Mouse (Mus musculus) retina, postnatal 7 days (tissue): ENCODE measurements around the gene Ctcf.
"Not testable (repeated sequence)": the region's sequence is repeated elsewhere in the genome, so short reads cannot be mapped to it uniquely, and the experiment has no call there.

Source experiments
- DNase-seq: peaks from one replicate; pipeline ENCODE4 v3.0.0-alpha.2; 2012; ENCODE audit warnings: low read depth, low spot score

Ctcf gene

DNA sequence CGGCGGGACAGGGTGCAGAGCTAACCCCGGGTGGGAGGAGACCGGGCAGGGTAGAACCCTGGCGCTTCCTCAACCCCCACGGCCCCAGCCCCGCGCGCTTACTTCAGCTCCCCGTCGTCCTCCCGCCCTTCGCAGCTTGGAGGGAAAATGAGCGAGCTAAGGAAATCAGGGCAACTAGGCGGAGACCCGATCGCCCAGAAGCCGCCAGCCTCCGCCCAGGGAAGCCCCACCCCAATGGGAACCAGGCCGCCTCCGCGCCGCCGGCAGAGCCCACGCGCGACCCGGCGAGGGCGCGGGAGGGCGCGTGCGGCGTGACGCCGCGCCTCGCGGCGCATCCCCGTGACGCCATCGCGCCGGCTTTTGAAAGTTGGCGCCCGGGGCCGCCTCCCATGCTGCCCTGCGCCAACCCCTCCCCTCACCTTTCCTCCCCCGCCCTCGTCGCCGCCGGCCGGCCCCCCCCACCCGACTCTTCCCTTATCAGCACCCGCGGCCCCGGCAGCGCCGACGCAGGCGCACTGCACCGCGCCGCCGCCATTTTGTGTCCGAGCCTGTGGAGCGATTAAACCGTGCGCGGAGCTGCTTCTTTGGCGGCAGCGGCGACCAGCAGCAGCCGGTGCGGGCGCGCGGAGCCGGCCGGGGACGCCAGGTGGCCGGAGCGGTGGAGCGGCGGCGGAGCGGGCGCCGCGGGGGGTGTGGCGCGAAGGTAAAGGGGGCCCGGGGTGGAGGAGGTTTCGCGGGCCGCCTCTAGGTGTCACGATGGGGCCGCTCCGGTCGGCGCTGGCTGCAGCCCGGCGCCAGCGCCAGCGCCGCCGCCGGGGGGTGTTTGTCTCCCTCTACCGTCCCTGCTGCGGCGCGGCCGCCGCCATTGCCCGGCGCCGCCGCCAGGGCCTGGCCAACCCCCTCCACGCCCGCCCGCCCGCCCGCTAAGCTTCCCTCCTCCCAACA, at the start of gene Ctcf:
Gene Ctcf (plus strand): TSS at position 551 of the 945 bp plus-strand sequence.
- DNase-seq = peak; percentile 92

DNA sequence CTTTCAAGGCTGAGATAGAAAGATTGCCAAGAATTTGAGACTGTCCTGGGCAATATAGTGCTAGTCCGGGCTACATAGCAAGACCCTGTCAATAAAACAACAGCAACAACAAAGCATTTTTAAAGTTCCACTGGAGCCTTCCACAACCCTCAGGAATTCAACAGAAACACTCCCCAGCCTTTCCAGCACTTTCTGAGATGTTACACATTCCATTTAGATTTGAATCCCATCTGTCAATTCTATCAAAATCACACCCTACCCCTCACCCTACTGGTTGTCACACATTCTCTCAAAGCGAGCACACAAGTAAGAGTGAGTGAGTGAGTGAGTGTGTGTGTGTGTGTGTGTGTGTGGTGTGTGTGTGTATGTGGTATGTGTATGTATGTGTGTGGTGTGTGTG, 43.9 kb upstream of the Ctcf start:
- no peak for DNase-seq

DNA sequence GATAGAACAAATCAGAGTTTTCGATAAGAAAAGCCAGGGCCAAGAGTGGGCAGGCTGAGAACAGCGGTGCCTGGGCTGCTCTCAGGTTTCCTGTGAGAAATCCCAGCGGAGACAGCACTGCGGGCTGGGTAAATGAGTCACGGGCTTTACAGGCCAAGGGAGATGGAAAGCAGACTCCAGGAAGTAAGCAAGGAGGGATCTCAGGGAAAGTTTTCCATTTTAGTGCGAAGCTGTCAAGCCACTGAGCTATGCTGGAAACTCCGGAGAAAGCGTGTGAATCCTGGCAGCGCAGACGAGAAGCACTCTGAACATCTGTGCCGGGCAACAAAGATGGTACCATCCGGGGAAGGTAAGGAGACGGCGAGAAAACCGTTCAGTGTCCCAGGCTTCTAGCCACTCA, 42.5 kb upstream of the Ctcf start:
- DNase-seq = no peak

DNA sequence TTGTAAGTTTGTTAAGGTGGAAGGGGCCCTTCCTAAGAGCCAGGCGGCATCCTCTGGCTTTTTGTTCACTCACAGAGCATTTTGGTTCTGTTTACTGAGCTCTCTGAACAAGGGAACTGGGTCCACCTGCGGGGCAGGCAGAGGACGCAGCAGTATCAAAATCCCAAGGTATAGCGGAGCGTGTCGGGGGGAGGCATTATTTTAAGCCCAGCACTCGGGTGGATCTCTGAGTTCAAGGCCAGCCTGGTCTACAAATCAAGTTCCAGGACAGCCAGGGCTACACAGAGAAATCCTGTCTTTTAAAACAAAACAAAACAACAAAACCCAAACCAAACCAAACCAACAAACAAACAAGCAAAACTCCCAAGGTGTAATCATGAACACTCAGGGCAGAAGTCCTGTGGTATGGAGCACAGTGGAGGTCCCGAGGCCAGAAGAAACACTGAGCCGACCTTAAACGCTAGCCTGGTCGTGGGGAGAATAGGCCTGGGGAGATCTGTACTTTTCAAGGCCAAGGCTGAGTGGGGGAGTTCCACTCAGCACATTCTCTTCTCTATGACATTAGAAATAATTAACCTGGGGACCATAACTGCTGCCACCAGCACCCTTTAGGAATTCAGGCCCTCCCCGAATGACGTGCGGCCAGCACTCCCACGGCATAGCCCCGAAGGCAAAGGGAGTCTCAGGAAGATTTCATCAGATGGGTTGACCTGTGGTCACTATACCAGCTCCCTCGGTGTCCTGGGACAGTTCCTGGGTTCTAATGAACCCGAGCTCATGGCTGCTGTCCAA, 41.7 kb upstream of the Ctcf start:
- no peak for DNase-seq

DNA sequence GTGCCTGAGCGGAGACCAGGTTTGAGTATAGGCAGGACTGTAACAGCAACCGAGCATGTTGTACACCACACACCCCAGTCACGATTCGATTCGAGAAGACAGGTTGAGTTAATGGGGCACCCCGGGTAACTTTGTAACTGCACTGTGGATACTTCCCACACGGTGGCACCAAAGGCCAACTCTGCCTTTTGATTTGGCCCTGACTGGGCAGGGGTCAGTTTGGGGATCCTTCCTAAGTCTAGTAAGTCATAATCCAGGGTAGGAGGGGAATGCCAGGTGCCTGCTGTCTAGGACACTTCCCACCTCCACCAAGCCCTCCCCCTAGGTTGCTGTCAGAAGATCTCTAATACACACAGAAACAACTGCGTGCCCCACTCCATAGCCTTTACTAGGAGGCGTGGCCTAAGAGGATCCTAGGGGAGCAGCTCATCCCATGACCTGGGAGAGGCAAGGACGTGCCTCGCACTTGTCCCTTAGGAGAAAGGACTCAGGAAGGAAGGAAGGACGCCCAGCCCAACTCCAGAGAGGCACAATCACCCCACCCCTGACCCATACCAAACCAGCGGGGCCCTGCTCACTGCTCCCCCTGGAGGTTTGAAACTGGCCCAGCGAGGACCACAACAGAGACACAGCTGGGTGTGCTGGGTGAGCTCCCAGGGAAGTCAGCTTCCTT, 39.9 kb upstream of the Ctcf start:
- DNase-seq = no peak

DNA sequence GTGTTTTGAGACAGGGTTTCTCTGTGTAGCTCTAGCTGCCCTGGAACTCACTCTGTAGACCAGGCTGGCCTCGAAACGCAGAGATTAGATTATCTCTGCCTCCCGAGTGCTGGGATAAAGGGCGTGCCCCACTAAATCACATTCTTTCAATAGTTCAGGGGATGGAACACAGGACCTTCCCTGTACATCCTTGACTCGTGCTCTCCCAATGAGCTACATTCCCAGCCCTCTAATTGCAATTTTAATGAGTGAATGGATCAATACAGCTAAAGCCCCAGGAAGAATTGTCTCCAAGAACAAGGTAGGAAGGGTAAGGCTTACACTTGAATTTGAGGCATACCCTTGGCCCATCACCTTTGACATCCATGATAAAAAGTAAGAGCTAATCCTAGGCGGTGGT, 37.6 kb upstream of the Ctcf start:
- no peak for DNase-seq

DNA sequence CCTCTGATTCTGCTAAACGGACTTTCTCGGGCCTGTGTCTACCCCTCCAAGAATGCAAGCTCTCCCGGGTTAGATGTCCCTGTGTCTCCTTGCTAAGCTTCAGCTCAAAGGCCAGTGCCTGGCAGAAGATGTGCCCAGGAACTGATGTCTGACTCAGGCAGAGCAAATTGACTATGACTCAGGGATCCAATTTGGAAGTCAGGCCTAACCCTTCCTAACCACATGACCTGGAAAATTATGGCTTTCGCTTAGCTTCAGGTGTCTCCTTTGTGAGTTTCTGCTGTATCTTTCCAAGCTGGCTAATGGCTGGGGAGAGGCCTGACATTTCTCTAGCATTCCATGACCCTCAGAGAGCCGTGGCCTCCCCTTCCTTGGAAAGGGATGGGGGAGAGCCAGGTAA, 35.1 kb upstream of the Ctcf start:
- DNase-seq = no peak

DNA sequence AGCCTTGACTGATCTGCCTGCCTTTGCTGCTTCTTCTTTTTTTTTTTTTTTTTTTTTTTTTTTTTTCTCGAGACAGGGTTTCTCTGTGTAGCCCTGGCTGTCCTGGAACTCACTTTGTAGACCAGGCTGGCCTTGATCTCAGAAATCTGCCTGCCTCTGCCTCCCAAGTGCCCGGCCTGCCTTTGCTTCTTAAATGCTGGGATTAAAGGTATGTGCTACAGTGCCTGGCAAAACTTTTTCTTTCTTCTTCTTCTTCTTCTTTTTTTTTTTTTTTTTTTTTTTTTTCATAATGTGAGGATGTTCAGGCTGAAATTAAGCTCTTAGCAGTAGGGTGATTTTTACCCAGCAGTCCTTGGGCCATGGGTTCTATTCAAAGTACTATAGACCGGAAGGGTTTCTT, 33.8 kb upstream of the Ctcf start:
- DNase-seq = not testable (repeated sequence)

DNA sequence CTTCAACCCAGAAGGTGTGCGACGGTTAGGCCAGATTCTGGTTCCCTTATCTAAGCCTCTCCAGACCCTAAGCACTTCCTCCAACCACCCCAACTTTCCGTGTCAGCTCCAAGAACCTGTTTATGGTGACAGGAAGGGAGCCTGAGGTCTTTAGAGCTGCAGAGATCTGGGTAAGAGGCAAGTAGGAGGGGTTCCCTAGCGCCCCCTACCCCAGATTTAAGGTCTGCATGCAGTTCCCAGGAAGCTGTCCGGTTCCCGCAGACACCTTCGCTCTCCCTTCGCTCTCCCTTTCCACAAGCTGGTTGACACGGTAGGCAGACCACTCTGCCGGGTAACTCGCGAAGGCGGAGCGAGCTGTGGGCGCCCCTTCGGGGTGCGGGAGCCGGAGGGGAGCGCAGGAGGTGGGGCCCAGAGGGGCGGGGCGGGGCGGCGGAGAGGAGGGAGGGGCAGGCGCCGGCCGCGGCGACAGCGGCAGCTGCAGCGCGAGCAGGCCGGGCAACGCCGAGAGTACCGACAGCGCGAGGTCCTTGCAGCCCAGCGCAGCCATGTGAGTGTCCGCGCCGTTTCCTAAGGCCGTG, 31.5 kb upstream of the Ctcf start, which contains the start of gene Ripor1:
Gene Ripor1 (plus strand): TSS at position 452 of the 578 bp plus-strand sequence.
- DNase-seq = no peak

DNA sequence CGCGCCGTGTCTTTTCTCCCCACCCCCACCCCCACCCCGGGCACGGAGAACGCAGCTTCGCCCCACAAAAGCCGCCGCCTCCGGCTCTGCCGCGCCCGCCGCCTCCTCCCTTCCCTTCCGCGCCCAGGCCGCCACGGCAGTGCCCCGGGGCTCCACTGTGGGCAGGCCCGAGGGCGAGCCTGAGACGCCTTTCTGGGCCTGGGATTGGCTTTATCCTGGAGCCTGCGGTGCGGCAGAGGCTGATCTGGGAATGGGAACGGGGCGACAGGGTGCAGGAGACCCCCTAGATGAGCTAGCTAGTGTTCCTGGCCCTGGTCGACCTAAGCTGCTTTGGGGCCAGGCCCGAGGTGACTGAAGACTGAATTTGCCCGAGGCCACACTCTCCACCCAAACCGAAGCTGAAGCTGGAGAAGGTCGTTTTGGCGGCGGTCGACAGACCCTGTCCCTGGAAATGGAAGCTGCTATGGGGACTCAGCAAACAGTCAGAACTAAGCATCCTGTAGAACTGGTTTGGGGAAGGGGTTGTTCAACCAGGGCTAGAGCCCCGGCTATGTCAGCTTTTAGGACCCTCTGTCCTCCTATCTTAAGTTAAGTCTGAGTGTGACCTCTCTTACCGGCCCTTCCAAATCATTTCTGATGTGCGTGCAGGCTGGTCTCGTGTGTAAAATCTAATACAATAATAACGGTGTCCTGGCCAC, 30.7 kb upstream of the Ctcf start:
- no peak for DNase-seq

DNA sequence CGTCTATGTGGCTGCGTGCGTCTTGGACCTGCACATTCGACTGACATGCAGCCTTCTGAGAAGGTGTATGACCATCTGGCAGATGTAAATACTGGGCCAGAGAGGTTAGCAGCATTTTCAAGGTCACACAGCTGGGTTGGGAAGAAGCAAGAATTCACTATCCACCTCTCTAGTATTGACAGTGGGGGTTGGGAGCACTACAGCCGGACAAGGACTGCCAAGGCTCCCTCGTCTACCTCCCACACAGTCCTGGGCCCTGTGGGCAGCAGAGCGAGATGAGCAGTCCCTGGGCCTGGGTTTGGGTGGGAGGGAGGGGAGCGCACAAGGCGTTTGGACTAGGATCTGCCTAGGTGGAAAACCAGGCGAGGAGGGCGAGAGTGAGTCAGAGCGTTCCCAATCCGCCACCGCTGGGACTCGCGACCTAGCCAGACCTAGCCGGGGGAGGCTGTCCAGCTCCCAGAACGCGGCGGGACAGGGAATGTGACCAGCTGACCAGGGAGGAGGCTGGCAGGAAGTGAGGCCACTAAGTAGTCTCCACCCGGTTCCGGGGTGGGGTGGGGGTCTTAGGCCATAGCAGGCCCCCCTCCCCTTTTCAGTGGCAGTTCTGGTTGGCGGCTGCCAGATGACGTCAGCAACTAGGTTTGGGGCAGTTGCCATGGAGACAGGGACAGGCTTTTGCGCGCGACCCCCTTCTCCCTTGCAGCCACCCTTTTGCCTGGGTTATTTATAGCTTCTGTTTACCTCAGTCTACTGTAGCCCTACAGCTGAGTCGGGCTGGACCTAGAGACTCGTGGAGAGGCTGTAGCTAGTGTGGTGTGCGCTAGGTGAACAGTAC, 30.0 kb upstream of the Ctcf start:
- DNase-seq = no peak

DNA sequence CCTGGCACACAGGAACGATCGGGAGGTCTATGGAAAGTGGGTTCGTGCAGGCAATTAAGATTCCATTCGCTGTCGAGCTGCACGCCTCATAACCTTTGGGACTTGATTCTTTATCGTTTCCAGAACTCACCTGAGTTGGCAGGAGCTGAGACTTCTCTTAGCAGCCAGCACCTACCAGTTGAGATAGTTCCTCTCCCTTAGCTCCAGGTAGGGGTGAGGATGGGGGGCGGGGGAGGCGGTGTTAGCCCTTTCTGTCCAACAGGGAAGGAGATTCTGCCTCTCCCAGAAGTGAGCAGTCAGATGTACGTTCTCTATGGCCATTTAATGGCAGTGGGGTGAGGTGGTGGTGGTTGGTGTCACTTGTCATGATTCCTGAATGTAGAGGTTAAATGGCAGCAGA, 29.3 kb upstream of the Ctcf start:
- DNase-seq = no peak

DNA sequence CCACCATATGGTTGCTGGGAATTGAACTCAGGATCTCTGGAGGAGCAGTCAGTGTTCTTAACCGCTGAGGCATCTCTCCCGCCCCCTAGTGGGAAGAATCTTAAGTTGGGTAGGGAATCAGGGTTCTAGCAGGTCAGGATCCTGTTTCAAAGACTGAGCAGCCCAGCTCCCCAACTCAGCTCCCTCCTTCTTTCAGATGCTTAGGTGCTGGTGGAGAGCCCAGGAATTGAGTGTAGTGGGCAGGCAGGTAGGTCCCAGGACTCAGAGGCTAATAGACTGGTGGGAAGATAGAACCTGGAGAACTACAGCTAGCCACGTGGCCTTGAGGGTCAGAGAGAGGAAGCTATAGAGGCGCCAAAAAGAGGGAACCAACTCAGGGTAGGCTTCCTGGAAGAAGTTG, 28.7 kb upstream of the Ctcf start:
- no peak for DNase-seq

DNA sequence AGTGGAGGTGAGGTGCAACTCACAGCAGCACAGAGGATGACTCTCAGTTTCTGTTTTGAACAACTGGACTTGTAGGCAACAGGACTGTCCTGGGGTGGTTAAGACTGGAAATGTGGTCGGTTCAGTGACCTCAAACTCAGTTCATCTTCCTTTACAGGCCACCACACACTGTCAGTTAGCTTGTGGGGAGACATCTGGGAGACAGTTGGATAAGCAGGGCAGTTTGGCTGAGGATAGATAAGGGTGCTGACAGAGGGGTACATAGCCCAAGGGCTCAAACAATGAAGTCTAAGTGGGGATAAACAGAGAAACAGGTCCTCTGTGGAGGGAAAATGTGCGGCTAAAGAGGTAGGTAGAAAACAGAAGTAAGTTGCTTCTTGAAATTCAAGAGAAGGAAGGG, 27.0 kb upstream of the Ctcf start:
- no peak for DNase-seq

DNA sequence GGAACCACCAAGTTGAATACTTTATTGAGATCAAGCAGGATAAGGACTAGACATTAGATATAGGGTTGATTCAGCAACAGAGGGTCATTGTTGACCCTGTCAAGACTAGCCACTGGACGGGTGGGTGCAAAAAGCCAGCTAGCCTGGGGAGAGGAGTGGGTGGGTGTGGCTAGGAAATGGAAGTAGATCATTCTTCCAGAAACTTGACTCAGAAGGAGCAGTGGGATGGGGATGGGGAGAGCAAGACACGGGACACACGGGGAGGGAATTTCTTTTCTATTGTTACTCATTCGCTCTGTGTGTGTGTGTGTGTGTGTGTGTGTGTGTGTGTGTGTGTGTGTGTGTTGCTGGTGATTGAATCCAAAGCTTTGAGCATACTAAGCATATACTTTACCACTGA, 26.6 kb upstream of the Ctcf start:
- DNase-seq = no peak

DNA sequence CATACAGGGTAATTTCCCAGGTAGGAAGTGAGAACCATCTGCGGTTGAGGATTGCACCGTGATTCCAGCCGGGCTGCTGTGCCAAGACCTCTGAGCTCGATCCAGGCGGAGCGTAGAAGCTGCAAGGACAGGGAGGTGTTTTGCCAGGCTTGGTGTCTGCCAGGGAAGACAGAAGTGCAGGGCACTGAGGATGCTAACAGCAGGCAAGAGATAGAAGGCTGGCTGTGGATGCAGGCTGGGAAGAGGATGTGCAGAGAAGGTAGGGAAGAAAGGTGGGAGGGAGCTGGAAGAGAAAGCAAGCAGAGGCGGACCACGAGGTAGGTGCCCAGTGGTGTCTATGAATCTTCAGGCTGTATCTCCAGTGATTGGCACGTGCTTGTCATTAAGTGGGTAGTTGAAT, 24.5 kb upstream of the Ctcf start:
- DNase-seq = no peak

DNA sequence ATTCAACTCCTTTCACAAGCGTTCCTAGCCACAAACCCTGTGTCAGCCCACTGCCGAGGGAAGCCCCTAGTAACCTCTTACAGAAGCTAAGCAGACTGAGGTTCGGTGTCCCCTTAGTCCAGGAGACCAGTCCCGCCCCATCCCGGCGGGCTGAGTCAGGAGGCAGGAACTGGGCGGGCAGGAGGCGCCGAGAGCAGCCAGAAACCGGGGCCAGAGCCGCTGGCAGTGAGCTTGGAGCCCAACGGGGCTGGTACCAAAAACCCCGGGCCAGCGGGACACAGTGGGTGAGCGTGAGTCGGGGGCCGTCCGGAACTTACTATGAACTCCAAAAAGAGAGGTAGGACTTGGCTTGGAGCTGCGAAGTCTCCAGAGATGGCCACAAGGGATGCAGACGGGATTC, 23.3 kb upstream of the Ctcf start:
- DNase-seq = no peak

DNA sequence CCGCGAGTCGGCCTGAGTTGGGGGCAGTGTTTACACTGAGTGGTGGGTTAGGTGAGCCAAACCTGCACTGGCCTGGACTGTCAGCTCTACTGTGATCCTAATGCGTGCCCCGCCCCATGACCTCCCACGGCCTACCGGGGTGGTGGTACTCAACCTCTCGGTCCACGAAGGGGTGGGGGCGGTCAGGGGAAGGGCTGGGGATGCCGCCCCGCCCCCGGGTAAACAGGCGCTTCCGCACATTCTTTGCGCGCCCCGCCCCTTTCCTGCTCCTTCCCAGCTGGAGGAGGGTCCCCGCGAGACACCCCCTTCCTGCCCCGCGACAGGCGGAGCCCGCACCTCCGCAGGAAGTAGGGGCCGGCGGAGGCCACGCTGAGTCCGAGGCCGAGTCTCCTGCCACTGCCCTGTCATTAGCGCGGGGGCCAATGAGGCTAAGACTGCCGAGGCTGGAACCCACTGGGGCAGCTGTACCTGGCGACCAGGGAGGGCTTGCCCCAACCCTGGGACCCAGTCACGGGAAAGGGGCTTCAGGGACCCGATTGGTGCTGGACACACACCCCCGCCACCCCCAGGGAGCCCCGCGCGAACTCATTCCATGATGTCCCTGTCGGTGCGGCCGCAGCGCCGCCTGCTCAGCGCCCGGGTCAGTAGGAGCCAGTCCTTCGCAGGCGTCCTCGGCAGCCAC, 22.4 kb upstream of the Ctcf start:
- DNase-seq = no peak

DNA sequence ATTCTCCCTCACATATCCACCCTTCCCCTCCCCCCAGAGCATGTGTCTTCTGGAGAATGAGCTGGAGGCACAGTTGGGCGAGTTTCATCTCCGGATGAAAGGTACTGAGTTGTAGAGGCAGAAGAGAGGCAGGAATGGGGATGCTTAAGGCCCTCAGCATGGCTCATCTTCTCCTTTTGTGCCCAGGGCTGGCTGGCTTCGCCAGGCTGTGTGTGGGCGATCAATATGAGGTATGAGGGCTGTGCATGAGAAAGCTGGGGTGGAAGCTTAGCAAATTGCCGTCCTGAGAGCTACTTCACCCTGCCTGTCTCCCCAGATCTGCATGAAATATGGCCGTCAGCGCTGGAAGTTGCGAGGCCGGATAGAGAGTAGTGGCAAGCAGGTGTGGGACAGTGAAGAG, 20.4 kb upstream of the Ctcf start:
- DNase-seq = no peak
